Mouse (Mus musculus) spleen, postnatal 10 days (tissue): Measurements from ENCODE around the gene Saysd1.
A peak's percentile ranks its signal among the peaks of the same experiment; 100 is the strongest.

Experiments used
- DNase-seq, 2 experiments: peaks; one replicate each; pipeline ENCODE4 v3.0.0; 2021 to 2022; ENCODE audit warnings: low spot score in 2 of 2

Gene Saysd1

GRCm38 (mm10) chr14:20138484-20139355 is at the start of gene Saysd1:
Gene Saysd1, minus strand, starts transcription at chr14:20138534.
- no peak for DNase-seq

DNA sequence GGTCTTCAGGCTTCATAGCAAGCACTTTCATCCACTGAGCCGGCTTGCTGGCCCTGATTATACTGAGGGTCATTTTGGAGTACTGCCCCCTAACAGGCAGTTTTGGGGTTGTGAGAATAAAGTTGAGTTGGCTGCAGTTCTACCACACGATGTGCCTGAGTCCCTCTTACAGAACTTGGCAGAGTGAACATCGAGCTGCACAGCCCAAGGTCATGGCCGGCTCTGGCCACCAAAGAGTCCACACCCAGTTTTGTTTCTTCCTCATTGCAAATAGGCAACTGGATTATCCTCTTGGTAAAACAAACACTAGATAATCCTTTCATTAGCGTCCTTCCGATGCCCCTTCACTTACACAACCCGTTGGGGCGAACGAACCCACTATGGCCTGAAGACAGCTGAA is 47.1 kb upstream of the Saysd1 start:
- DNase-seq, result no peak

DNA sequence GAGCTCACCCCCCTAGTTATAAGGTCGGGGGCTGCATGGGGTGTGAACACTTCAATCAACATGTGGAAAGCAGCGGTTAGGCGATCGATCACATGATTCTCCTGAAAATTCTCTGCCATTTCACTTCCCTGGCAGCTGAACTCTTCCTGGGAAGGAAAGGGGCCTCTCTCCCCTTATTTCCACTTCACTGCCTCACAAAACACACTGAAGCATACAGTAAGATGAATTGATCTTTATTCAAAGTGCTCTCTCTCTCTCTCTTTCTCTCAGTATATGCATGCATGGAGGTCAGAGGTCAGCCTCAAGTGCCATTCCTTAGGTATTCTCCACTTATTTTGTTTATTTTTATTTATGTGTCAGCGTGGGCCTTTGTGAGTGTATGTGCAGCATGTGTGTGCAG is 45.4 kb upstream of the Saysd1 start:
- DNase-seq, result no peak

- DNase-seq, result no peak
These were observed 44.3 kb upstream of the Saysd1 start for GRCm38 (mm10) chr14:20182596-20182995.

DNA sequence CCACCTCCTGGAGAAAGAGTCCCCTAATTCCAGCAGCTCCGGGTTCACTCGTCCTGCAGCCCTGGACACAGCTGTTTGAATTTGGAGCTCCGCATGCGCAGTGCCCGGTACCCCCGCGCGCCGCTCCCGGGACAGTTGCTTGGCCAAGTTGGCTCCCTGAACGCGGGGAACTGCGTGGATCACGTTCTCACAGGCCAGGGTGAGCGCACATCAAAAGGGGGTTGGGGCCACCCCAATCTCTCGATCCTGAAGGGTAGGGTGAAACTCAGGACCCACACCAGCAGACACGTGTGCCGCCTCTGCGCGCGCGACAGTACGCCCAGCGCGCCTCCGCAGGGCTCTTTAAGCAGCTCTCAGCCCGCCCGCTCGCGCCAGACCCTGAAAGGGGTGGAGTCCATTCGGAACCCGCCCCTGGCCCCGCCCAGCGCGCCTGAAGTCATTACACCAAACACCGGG is 43.2 kb upstream of the Saysd1 start, which contains the start of gene Kcnk5:
Kcnk5 (minus strand) TSS at position 344 of the 456 bp plus-strand sequence.
- DNase-seq, result peak; percentile 92 to 97

GRCm38 (mm10) chr14:20180751-20181162 is 42.4 kb upstream of the Saysd1 start:
- DNase-seq, result peak; percentile 65 to 76

DNA sequence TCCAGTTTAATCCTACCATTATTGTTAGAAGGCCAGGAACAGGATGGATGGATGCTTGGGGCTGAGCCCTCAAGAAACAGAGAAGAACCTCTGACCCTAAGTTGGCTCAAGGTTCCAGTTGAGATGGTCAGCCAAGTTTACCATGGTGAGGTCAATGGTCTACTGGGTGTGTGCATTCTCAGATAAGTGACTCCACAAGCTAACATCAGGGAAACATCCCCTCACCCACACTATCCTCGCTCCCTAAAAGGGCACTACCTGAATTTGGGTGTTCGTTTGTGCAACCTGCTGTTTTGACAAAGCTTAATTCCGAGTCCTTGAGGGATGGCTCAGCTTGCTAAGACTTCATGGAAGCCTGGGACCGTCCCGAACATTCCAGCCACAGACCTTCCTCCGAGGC is 42.0 kb upstream of the Saysd1 start:
- no peak for DNase-seq

DNA sequence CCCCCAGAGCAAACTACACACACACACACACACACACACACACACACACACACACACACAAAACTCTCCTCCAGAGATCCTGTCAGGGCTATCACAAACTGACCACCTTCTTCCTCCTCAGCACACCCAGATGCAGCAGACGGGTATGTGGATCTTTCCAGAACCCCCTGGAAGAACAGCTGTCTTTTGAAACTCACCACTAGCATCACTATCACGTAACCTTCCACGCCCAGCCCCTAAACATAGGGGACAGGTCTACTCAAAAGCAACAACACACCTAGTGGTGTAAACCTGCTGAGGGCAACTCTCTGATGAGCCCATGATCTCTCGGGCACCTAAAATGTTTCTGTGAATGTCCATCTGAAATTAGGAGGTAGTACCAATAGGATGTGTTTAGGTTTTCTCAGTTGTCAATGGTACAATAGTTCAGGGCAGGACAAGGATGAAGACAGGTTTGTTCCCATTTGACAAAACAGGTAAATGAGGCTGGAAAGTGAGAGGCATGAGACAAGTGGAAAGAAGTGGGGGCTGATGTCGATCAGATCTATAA is 41.5 kb upstream of the Saysd1 start:
- peak in 1 of 2 experiments; percentile 35 for DNase-seq

- no peak for DNase-seq
These were observed 40.7 kb upstream of the Saysd1 start for GRCm38 (mm10) chr14:20179080-20179479.

- no peak for DNase-seq
These were observed 40.3 kb upstream of the Saysd1 start for GRCm38 (mm10) chr14:20178593-20178992.

- no peak for DNase-seq
These were observed 39.3 kb upstream of the Saysd1 start for GRCm38 (mm10) chr14:20177494-20178123.

GRCm38 (mm10) chr14:20175705-20176104 is 37.4 kb upstream of the Saysd1 start:
- no peak for DNase-seq

GRCm38 (mm10) chr14:20175114-20175513 is 36.8 kb upstream of the Saysd1 start:
- no peak for DNase-seq

DNA sequence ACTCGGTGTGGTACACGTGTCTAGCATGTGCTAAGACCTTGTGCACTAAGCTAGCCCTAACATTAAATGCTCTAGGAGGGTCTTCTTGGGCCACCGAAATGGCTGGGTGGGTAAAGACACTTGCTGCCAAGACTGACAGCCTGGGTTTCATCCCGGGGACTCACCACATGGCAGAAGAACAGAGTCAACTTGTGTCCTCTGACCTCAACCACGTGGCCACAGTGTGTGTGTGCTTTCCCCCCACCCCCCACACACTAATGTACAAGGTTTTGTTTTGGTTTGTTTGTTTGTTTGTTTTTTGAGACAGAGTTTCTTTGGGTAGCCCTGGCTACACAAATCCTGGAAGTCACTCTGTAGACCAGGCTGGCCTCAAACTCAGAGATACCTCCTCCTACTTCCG is 36.4 kb upstream of the Saysd1 start:
- DNase-seq, result no peak

GRCm38 (mm10) chr14:20173873-20174490 is 35.6 kb upstream of the Saysd1 start:
- DNase-seq, result no peak

GRCm38 (mm10) chr14:20172924-20173323 is 34.6 kb upstream of the Saysd1 start:
- no peak for DNase-seq

GRCm38 (mm10) chr14:20172509-20172908 is 34.2 kb upstream of the Saysd1 start:
- no peak for DNase-seq

DNA sequence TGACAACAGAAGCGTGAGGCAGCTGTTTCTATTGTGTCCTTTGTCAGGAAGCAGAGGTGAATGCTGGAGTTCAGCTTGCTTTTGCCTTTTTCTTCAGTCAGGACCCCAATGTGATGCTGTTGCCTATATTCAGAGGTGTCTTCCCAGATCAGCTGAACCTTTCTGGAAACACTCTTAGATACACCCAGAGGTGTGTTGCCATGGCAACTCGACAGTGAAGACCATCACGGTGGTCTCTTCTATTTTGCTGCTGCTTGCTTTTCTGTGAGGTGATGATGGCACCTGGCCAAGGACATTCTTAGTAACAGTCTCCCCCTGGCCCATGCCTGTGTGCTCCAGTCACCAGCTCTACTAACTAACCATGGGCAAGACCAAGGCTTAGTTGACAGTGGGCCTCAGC is 33.5 kb upstream of the Saysd1 start:
- no peak for DNase-seq

DNA sequence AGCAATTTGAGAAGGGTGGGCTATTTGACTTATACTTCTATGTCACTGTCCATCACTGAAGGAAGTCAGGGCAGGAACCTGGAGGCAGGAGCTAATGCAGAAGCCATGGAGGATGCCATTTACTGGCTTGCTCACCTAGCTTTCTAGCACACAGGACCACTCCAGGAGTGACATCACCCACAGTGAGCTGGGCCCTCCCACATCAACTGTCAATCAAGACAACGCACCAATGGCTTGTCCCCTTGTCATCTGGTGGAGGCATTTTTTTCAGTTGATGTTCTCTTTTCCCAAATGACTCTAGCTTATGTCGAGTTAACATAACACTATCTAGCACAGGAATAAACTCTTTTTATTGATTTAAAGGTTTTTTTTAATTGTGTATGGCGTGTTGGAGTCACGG is 30.9 kb upstream of the Saysd1 start:
- peak in 1 of 2 experiments; percentile 40 for DNase-seq

DNA sequence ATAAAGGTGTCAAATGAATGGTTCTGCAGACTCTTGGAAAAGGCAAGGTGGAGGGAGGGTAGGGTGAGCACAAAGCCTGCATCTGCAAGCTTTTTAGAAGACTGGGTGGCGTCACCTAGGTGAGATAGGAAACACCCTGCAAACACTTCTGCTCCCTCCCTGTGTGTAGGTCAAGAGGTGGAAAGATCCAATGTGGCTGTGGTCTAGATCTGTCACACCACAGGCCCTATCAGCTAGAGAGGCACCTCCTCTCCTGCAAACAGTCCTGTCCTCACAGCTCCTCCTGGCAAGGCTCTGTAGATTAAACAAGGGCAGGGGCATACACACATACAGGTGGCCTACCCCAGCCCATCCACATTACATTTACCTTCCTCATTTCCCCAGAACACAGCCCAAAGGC is 30.1 kb upstream of the Saysd1 start:
- no peak for DNase-seq

DNA sequence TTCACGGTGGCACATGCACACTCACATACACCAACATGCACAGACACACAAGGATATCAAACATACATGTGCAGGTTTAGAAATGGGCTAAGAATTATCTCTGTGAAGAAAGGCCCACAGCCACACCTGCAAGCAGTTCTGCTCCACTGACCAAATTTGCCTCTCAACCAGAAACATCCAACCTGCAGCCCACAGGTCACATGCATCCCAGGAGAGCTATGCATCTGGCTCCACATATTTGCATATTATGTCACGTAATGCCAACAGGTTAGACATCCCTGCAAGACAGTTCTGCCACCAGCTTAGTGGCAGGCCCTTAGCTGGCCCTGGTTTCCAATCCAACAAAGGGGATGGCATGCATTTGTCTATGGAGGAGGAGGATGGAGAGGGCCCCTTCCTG is 29.7 kb upstream of the Saysd1 start:
- peak in 1 of 2 experiments; percentile 29 for DNase-seq

GRCm38 (mm10) chr14:20165413-20165812 is 27.1 kb upstream of the Saysd1 start:
- DNase-seq, result no peak
